Mouse (Mus musculus): ENCODE measurements at regions not wholly inside any gene's neighbourhood (a gene's known extent, or its start where the extent isn't known, plus 50 kb on each side); places are given as distances from the start of the nearest gene placed in this dataset. TPM values are rescaled to one million over a fixed set of nuclear protein-coding genes. Genes with fewer than 3 reads are reported as not detected.

DNA sequence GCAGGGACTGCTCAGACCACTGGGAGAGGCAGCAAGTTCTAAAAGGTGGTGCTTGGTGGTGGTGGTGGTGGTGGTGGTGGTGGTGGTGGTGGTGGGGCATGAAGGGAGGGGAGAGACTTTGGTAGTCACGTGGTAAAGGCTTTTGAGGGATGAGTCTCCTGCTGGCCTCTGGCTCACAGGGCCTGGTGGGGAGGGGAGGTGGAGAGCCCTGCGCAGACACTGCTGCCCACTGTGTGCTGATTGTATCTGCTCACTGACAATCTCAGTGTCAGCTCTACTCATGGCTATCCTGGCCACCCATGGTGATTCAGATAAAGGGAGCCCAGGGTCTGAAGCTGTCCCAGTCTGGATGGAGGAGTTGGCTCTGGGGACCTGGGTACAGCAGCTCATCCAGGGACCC lies 55.0 kb upstream of the Gata5 start:
- H3K27ac ChIP-seq (ENCODE audit: low read length), result no peak overlapping the region
- 0 out of 2 replicates have a peak, but pooled peaks have one; percentile 29 for ATAC-seq (ENCODE audit: low FRiP score, low TSS enrichment)
- H3K4me2 ChIP-seq (replicated peaks; ENCODE audit: low read depth, low read length), result no peak overlapping the region
- H3K4me1 ChIP-seq (ENCODE audit: insufficient read depth, low read length), result peaks cover 4% of the 10 kb centered on the region; the same call in 1 of the 2 replicates
- H3K27me3 ChIP-seq (ENCODE audit: insufficient read depth, low read length), result peaks cover 54% of the 10 kb centered on the region
- no peak overlapping the region for H3K9ac ChIP-seq (replicated peaks; ENCODE audit: low read length)
- no peak overlapping the region for H3K4me3 ChIP-seq (ENCODE audit: low read length)
- no peaks in the 10 kb centered on the region for H3K9me3 ChIP-seq (ENCODE audit: low read length)
- WGBS, result 45% methylated on average over 2 of the region's 2 CpGs
- no peaks in the 10 kb centered on the region for H3K36me3 ChIP-seq (ENCODE audit: insufficient read depth, low read length)

DNA sequence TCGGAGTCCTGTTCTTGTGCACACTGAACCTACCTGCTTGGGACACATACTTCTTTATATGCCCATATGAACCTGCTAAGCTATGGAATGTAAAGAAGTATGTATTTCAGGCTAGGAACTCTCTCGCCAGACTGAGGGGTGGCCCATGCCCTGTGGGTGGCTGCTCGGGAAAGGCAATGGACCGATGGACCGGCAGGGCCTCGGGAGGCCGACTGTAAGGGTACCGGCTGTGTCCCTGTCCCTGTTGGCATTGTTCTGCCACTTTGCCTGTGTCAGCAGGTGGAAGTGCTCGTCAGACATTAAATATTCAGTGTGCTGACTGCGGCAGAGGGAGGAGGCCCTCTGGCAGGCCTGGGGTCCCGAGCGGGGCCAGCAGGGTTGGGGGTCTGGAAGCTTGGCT lies 54.5 kb upstream of the Gata5 start:
- WGBS, result 75% methylated on average over 12 of the region's 12 CpGs
- Histone ChIP-seq H3K27me3 (ENCODE audit: insufficient read depth, low read length) (peaks cover 54% of the 10 kb centered on the region), H3K27ac (ENCODE audit: low read length) (no peak overlapping the region)

DNA sequence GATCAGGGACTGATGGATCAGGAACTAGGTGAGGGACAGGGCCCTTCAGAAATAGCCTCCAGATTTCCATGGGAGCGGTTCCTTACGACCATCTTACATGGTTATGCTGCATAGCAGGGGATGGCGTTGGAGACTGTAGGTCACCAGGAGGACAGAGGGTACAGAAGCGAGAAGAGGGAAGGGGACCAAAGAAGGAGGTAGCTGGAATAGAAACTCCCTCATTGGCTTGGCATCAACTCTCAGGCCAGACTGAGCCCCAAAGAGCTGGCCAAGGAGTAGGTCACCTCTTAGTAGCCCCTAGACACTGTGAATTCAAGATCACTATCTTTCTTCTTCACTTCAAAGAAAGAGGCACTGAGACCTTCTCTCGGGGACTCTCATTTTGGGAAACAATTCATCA lies 53.6 kb upstream of the Gata5 start:
- H3K27me3 ChIP-seq (ENCODE audit: insufficient read depth, low read length), result peaks cover 54% of the 10 kb centered on the region
- 75% methylated on average over 5 of the region's 5 CpGs for WGBS
- H3K4me2 ChIP-seq (replicated peaks; ENCODE audit: low read depth, low read length), result no peak overlapping the region

More for the DNA sequence above, 54.5 kb upstream of the Gata5 start:
- Histone ChIP-seq H3K9me3 (ENCODE audit: low read length) (no peaks in the 10 kb centered on the region), H3K4me2 (replicated peaks; ENCODE audit: low read depth, low read length) (no peak overlapping the region), H3K4me3 (ENCODE audit: low read length) (no peak overlapping the region), H3K36me3 (ENCODE audit: insufficient read depth, low read length) (no peaks in the 10 kb centered on the region), H3K9ac (replicated peaks; ENCODE audit: low read length) (no peak overlapping the region), H3K4me1 (ENCODE audit: insufficient read depth, low read length) (peaks cover 4% of the 10 kb centered on the region; the same call in 1 of the 2 replicates)
- no peak for ATAC-seq (ENCODE audit: low FRiP score, low TSS enrichment)

DNA sequence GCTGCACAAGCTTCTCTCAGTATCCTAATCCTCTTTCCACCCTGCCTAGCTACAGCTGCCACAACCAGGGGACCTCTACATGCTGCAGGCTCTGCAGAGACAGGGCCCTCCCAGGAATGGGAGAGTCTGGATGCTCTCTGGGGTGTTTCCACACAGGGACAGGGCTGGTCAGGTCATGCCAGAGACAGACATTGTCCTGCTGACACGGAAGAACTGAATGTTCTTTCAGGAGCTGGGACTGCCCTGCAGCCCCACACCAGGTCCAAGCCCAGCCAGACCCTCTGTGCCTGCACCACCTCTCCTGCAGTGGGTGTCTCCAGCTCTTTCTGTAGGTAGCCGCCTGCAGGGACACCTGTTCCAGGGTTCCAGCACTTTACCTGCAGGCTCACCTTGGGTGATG lies 52.8 kb upstream of the Gata5 start:
- ATAC-seq (ENCODE audit: low FRiP score, low TSS enrichment), result no peak
- WGBS, result 66% methylated on average over 2 of the region's 2 CpGs
- H3K9ac ChIP-seq (replicated peaks; ENCODE audit: low read length), result no peak overlapping the region
- H3K9me3 ChIP-seq (ENCODE audit: low read length), result no peaks in the 10 kb centered on the region
- peaks cover 4% of the 10 kb centered on the region; the same call in 1 of the 2 replicates for H3K4me1 ChIP-seq (ENCODE audit: insufficient read depth, low read length)
- no peak overlapping the region for H3K4me2 ChIP-seq (replicated peaks; ENCODE audit: low read depth, low read length)
- peaks cover 54% of the 10 kb centered on the region for H3K27me3 ChIP-seq (ENCODE audit: insufficient read depth, low read length)
- no peak overlapping the region for H3K4me3 ChIP-seq (ENCODE audit: low read length)
- no peak overlapping the region for H3K27ac ChIP-seq (ENCODE audit: low read length)
- H3K36me3 ChIP-seq (ENCODE audit: insufficient read depth, low read length), result no peaks in the 10 kb centered on the region

More for the DNA sequence above, 53.6 kb upstream of the Gata5 start:
- ATAC-seq (ENCODE audit: low FRiP score, low TSS enrichment), result no peak
- Histone ChIP-seq H3K27ac (ENCODE audit: low read length) (no peak overlapping the region), H3K9me3 (ENCODE audit: low read length) (no peaks in the 10 kb centered on the region), H3K9ac (replicated peaks; ENCODE audit: low read length) (no peak overlapping the region), H3K36me3 (ENCODE audit: insufficient read depth, low read length) (no peaks in the 10 kb centered on the region), H3K4me3 (ENCODE audit: low read length) (no peak overlapping the region), H3K4me1 (ENCODE audit: insufficient read depth, low read length) (peaks cover 4% of the 10 kb centered on the region; the same call in 1 of the 2 replicates)

DNA sequence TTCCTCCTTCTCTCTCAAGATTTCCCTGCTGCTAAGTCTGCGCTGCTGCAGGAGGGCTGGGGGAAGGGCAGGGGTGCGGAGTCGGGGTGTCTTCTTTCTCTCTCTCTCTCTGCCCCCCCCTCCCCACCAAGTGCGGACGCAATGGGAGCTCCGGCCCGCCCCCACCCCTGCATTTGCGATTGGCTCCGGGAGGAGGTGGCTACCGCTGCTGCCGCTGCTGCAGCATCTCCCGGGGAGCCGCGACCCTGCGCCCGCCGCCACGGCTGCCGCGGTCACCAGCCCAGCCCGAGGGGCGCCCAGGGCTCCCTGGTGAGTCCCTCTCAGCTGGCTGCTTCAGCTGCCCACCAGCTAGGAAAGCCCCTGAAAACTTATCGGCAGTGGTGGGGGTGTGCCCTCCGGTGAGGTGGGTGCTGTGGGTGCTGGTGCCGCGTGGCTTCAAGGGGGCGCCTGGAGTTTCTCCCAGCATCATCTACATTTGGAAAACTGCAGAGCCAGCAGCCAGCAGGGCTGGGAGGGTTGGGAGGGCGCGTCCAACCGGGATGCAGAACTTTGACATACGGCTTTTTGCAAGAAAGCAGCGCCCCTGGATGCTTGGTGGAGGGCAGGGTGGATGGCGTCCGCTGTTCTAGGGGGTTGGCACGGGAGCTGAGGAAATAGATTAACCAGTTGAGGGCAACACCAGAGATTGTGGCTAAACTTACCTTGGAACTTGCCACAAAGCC lies 51.6 kb upstream of the Gata5 start:
- Histone ChIP-seq H3K27me3 (ENCODE audit: insufficient read depth, low read length) (peaks cover 50% of the 10 kb centered on the region), H3K9me3 (ENCODE audit: low read length) (no peaks in the 10 kb centered on the region), H3K9ac (replicated peaks; ENCODE audit: low read length) (no peak overlapping the region), H3K36me3 (ENCODE audit: insufficient read depth, low read length) (no peaks in the 10 kb centered on the region), H3K4me1 (ENCODE audit: insufficient read depth, low read length) (peaks cover 4% of the 10 kb centered on the region; the same call in 1 of the 2 replicates), H3K4me3 (ENCODE audit: low read length) (peak overlapping the region; percentile 39), H3K4me2 (replicated peaks; ENCODE audit: low read depth, low read length) (peak overlapping the region; percentile 58), H3K27ac (ENCODE audit: low read length) (no peak overlapping the region)
- WGBS, result 1% methylated on average over 22 of the region's 35 CpGs
- no peak for ATAC-seq (ENCODE audit: low FRiP score, low TSS enrichment)

DNA sequence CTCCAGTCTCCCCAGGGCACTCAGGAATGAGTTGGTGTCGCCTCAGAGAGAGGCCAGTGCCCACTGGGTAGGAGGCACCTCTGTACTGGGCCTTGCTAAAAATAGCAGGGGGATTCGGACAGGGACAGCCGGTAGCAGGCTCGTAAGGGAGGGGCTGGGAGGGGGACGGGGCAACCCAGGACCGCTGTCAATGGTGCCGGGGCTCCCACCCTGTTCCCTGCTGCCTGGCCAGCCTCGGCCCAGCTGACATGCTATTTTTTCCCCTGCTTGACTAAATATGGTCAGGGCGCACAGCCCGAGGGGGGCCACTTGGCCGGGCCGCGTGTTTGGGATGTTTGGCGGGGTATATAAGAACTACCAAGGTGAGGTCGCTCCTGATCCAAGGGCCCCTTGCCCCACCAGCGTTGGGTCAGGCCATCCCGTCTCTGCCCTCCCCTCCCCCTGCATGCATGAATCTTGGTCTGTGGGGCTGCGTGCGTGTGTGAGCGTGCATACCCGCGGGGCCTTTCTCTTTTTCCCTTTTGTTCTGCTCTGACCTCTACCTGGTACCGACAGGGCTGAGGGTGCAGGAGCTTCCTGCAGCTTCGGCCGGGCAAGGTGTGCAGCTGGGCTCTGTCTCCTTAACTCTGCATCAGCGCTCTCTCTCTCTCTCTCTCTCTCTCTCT lies 50.9 kb upstream of the Gata5 start:
- Histone ChIP-seq H3K9ac (replicated peaks; ENCODE audit: low read length) (no peak overlapping the region), H3K4me1 (ENCODE audit: insufficient read depth, low read length) (peaks cover 4% of the 10 kb centered on the region; the same call in 1 of the 2 replicates), H3K27me3 (ENCODE audit: insufficient read depth, low read length) (peaks cover 45% of the 10 kb centered on the region), H3K27ac (ENCODE audit: low read length) (no peak overlapping the region), H3K4me2 (replicated peaks; ENCODE audit: low read depth, low read length) (peak overlapping the region; percentile 58), H3K9me3 (ENCODE audit: low read length) (no peaks in the 10 kb centered on the region), H3K4me3 (ENCODE audit: low read length) (peak overlapping the region; percentile 39), H3K36me3 (ENCODE audit: insufficient read depth, low read length) (no peaks in the 10 kb centered on the region)
- no peak; the same call in 1 of the 2 replicates for ATAC-seq (ENCODE audit: low FRiP score, low TSS enrichment)
- 4% methylated on average over 26 of the region's 26 CpGs for WGBS

Small RNAs in the stretch of these regions (microRNA-seq; reads per million reads assigned to microRNA genes)
- gene Mir133a-2, result not detected
- not detected for gene Mir1a-1

All from kidney, embryonic 16.5 days (tissue).